Mouse (Mus musculus): ENCODE results near the gene Havcr1.
"Not testable (repeated sequence)": the region's sequence is repeated elsewhere in the genome, so short reads cannot be mapped to it uniquely, and the experiment has no call there.

Havcr1 gene

DNA sequence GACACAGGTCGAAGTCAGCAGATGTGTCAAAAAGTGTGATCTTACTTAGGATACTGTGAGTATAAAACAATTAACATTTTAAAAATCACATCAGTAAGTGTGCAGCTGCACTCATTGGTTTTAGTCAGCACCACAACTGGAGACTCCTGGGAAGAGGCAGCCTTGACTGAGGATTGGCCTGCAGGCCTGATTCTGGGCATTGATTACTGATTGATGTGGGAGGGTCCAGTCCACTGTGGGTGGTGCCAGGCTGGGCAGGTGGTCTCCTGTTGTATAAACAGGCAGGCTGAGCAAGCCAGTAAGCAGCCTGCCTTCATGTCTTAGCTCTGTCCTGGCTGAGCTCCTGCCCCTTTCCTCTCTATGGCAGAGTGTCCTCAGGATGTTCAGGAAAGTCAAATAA lies at the start of gene Havcr1:
TSS of gene Havcr1 (plus strand) at position 5 of the 400 bp plus-strand sequence.
- not testable (repeated sequence) for DNase-seq

GRCm38 (mm10) chr11:46690136-46690535 lies 44.7 kb upstream of the Havcr1 start:
- no peak for DNase-seq

DNA sequence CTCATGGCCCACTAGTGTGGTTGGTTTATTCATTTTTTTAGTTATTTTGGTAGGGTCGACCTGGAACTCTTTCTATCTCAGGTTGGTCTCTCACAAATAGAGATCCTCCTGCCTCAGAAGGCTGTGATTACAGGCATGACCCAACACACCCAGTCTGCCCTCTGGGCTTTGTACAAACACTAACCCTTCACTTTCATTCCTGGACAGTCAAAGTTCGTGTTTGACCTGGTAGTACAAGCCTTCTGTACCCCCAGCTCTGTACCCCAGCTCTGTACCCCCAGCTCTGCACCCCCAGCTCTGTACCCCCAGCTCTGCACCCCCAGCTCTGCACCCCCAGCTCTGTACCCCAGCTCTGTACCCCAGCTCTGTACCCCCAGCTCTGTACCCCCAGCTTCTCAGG lies 39.0 kb upstream of the Havcr1 start:
- DNase-seq, result not testable (repeated sequence)

GRCm38 (mm10) chr11:46697433-46698277 lies 37.2 kb upstream of the Havcr1 start:
- no peak for DNase-seq

DNA sequence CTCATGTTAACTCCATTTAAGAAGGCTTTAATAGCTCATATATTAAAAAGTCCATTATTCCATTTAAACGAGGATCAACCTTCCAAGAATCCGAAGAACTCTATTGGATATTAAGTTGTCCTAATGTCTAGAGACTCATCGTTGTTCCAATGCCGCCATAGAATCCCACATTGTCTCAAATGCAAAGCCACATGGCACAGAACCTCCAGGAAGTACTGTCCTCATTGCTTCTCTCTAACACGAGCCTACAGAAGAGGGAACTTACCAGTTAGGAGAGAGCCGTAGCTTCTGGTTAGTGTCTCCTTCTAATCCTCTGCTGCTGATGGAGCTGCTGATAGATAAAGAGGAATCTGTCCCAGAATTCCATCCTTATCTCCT lies 36.6 kb upstream of the Havcr1 start:
- DNase-seq, result no peak

GRCm38 (mm10) chr11:46698830-46699229 lies 36.0 kb upstream of the Havcr1 start:
- peak; percentile 33 to 35 for DNase-seq

DNA sequence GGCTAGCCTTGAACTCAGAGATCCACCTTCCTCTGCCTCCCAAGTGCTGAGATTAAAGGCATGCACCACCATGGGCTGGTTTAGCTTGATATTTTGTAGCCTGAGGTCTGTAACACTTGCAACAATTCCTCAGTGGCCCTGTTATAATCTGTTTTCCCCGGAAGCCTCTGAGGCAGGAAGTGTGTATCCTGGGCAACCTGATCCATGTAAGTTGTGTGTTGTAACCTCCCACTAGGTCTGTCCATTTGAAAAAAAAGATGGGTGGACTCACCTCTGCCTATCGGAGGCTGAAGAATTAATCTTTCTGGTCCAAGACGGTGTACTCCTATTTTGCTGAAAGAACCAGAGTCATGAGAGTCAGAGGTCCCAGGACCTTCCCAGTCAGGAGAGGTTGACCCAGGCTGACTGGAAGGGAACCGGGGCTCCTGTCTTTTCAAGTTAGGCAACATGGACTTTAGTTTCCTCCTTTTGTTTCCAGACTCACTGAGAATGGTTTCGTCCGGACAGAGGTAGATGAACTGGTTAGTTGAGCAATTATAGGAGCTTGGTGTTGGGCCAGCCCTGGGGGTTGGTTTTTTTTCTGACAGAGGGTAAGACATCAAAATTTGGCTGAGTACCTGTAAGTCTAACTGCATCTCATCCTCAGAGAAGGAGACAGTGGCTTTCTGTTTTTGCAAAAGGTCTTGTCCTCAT lies 28.1 kb upstream of the Havcr1 start, which contains the start of gene Timd2:
TSS of gene Timd2 (minus strand) at position 398 of the 693 bp plus-strand sequence.
- no peak for DNase-seq

- DNase-seq, result peak in 1 of 2 experiments; percentile 29
Observed at GRCm38 (mm10) chr11:46731541-46732070, 3.3 kb upstream of the Havcr1 start.

DNA sequence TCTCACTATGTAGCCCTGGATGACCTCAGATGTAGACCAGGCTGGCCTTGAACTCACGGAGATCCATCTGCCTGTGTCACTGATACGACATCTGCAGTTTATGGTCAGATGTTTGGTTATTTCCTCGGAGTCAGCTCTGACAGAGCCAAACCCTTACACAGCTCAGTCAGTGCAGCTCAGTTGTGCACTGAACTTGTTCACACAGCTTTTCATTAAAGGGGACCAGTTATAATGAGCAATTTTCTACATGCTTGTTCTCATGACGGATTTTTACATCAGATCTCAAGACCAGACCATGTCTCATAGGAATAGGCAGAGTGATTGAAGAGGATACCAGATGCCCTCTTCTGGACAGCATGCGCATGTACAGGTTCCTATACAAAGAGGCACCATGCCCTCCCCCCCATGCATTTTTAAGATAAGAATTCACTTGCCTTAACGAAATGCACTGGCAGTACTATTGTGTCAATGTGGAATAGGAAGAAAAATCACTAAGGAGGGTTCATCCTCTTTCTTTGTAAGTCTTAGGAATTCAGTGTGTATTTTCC lies 1.6 kb upstream of the Havcr1 start:
- DNase-seq, result peak in 1 of 2 experiments; percentile 33

- DNase-seq, result no peak
Observed at GRCm38 (mm10) chr11:46734617-46735016, 263 bp upstream of the Havcr1 start.

GRCm38 (mm10) chr11:46739501-46739900 lies 4.6 kb downstream of the Havcr1 start:
- no peak for DNase-seq

GRCm38 (mm10) chr11:46740886-46741285 lies 6.0 kb downstream of the Havcr1 start:
- DNase-seq, result no peak

DNA sequence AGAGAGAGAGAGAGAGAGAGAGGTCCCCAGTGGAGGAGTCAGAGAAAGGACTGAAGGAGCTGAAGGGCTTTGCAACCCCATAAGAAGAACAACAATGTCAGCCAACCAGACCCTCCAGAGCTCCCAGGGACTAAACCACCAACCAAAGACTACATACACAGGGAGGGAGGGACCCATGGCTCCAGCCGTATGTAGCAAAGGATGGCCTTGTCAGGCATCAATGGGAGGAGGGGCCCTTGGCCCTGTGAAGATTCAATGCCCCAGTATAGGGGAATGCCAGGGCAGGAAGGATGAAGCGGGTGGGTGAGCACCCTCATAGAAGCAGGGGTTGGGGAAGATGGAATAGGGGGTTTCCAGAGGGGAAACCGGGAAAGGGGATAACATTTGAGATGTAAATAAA lies 6.8 kb downstream of the Havcr1 start:
- no peak for DNase-seq

- no peak for DNase-seq
Observed at GRCm38 (mm10) chr11:46747996-46748395, 13.1 kb downstream of the Havcr1 start.

GRCm38 (mm10) chr11:46753662-46754061 lies 18.8 kb downstream of the Havcr1 start:
- no peak for DNase-seq

- no peak for DNase-seq
Observed at GRCm38 (mm10) chr11:46754669-46755068, 19.8 kb downstream of the Havcr1 start.

DNA sequence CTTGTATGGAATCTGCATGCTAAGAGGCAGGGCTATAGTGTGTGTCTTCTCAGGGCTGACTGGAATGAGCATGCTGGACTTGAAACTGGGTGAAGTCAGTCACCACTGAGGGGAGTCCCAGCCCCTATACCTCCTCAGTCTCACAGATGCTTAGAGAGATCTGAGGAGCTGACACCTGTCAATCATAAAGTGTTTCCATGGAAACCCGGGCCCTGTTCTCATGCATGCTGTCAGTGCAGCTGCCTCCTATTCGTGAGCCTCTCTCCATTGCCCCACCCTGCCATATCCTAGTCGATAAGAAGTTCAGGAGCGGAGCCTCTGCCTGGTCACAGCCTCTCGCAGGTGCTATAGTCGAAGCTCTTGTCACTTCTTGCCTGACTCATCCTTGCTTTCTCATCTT lies 20.8 kb downstream of the Havcr1 start:
- not testable (repeated sequence) for DNase-seq

DNA sequence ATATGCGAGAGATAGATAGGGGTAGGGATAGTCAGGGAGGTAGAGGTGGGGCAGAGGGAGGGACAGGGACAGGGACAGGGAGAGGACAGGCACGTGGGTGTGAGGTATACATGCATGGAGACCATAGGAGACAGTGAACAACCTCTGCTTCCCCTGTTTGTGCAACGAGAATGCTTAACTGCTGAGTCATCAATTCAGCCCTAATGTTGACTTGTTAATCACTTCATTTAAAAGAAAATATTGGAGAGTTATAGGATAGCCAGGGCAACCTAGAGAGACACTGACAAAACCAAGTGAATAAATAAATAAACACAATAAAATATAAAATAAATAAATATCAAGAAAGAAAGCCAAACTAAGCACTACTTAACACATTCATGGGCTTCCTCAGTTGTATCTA lies 42.0 kb downstream of the Havcr1 start:
- DNase-seq, result no peak

- DNase-seq, result peak in 1 of 2 experiments; percentile 2
Observed at GRCm38 (mm10) chr11:46779811-46780210, 44.9 kb downstream of the Havcr1 start.

DNA sequence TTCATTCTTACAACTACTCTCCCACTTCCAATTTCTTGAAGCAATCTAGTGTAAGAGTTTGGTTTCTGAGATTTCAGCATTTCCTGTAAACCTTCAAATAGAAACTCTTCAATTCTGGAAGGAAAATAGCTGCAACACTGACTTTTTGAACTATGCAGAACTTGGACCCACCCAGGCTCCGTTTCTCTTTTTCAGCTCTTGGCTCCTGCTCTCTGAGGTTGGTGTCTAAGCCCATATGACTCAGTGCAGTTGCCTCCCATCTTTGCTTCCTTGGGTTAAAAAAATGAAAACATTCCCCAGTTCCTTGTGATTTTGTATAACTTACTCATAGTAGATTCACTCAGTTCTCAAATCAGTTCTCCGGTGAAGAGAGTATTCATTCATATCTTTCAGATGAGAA lies 69.6 kb downstream of the Havcr1 start:
- no peak for DNase-seq

- DNase-seq, result no peak
Observed at GRCm38 (mm10) chr11:46810511-46810910, 75.6 kb downstream of the Havcr1 start, which contains the start of gene Timd4. Gene Timd4 (plus strand): TSS chr11:46810800.

DNA sequence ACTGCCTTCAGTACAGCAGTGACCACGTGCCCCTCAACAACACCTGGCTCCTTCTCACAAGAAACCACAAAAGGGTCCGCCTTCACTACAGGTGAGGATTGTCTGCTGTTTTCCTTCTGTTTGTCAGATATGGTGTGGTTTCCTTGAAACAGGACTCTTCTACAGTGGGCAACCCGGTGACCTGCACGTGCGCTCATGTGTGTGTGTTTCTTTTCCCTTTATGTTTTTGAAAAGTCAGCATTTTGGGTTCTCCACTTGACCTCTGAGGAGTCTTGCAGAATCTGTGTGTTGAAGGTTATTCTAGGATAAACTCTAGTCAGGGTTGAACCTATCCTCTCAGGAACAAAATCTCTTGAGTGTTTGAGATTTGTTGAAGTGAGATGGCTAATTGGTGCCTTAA lies 82.8 kb downstream of the Havcr1 start:
- no peak for DNase-seq

DNA sequence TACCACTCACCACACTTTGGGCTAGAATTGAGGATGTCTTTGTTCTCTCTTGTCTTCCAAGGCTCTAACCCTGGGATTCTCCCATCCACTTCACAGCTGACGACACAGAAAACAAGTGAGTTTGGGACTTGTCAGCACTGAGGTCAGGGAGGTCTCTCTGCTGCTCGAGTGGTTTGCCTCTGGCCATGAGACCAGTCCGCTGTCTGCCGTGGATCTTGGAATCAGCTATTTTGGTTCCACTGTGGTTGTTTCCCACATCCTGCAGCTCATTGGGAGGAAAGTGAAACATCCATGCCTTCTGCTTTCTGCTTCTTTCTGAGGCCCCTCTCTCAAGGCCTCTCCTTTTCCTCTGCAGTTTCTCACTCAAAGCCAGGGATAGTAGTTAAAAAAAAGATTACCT lies 85.0 kb downstream of the Havcr1 start:
- peak in 1 of 2 experiments; percentile 2 for DNase-seq

Data from kidney, postnatal 36 days (tissue).